Mouse (Mus musculus): Measurements from ENCODE around the gene Hoxc5. TPM values are rescaled to one million over a fixed set of nuclear protein-coding genes. Genes with fewer than 3 reads are reported as not detected.

Hoxc5 gene
- polyA plus RNA-seq, 1 experiment from 2014 or later: 17.5 TPM

DNA sequence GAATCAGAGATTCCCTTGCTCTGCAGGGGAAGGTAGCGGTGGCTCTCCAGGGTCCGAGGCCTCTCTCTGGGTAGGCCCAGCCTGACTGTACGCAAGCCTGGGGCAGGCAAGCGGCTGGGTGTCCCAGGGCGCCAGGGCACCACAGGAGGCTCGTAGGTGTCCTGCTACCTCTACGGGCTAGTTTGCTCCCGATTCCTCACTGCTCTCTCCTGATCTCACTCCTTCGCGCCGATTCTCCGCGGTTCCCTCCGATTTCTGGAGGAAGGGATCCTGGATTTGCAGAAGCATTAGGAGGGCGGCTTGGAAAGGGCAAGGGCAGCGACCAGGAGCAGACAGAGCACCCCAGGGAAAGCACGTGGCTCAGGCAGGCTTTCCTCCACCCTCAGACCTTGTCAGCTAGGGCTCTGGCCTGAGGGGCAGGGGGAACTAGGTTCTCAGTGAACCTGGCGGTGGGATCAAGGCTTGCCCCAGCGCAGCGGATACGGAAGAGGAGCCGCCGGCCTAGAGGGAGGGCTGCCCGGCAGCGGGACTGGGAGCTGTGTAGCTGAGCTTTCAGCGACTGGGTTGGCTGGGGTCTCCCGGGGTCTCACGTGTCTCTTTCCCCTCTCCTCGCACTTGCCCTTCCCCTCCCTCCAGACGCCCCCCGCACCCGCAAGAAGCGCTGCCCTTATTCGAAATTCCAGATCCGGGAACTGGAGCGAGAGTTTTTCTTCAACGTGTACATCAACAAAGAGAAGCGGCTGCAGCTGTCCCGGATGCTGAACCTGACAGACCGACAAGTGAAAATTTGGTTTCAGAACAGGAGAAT lies 11.2 kb upstream of the Hoxc5 start:
- Histone ChIP-seq H3K9me3 (replicated peaks; ENCODE audit: control insufficient read depth, low read length) (no peaks in the 10 kb centered on the region), H3K9ac (ENCODE audit: low read length) (no peak overlapping the region), H3K4me2 (ENCODE audit: low read depth, low read length) (no peak overlapping the region), H3K27ac (ENCODE audit: low read length) (no peak overlapping the region), H3K27me3 (ENCODE audit: control insufficient read depth, insufficient read depth, low read length) (peaks cover 93% of the 10 kb centered on the region), H3K4me3 (replicated peaks; ENCODE audit: low read length) (no peak overlapping the region), H3K4me1 (ENCODE audit: control insufficient read depth, insufficient read depth, low read length) (no peaks in the 10 kb centered on the region), H3K36me3 (ENCODE audit: control insufficient read depth, insufficient read depth, low read length) (no peaks in the 10 kb centered on the region)
- WGBS: 2% methylated on average over 40 of the region's 40 CpGs
- ATAC-seq (ENCODE audit: insufficient read depth, low FRiP score): no peak

DNA sequence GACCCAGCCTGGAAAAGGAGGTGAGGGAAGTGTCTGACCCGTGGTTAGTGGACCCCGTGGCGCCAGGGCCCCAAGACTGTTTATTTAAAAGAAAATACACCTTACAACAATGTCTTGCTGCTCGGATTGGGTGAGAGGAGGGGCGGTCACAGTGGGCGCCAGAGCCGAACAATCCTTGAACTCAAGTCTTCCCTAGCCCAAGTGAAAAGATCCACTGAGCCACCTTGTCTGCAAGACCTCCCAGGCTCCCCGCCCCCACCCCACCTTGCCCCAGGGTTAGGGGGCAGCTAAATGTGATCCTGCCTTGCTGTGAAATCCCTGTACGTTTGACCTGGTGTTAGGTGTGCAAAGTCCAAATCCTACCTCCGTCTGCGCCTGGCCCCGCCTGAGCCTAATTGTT lies 10.3 kb upstream of the Hoxc5 start:
- Histone ChIP-seq H3K9me3 (replicated peaks; ENCODE audit: control insufficient read depth, low read length) (no peaks in the 10 kb centered on the region), H3K36me3 (ENCODE audit: control insufficient read depth, insufficient read depth, low read length) (no peaks in the 10 kb centered on the region), H3K4me3 (replicated peaks; ENCODE audit: low read length) (no peak overlapping the region), H3K27me3 (ENCODE audit: control insufficient read depth, insufficient read depth, low read length) (peaks cover 94% of the 10 kb centered on the region), H3K9ac (ENCODE audit: low read length) (no peak overlapping the region), H3K4me2 (ENCODE audit: low read depth, low read length) (no peak overlapping the region), H3K27ac (ENCODE audit: low read length) (no peak overlapping the region), H3K4me1 (ENCODE audit: control insufficient read depth, insufficient read depth, low read length) (no peaks in the 10 kb centered on the region)
- under 1% methylated on average over 12 of the region's 12 CpGs for WGBS
- no peak for ATAC-seq (ENCODE audit: insufficient read depth, low FRiP score)

DNA sequence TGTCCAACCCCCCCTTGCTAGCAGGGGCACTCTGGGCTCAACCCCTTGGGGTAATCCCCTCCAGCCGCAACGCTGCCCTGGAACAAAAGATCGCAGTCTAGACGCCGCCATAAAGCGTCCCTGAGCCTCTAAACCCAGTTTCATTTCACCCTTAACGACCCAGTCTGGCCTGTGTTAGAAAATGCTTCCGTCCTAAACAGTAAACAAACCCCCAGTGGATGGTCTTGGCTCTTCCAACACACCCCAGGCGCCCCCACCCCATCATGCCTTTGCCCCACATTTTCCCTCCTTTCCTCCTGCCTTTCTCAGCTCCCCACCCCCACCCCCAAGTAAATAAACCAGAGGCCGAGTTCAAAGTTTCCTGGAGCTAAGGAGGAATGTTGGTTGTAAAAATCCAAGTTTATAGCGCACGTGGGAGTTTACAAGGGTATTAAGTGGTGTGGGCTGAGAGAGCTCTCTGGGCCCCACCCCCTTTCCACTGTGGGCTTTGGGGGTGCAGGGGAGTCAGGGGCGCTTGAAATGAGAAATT lies 7.5 kb upstream of the Hoxc5 start:
- no peak for ATAC-seq (ENCODE audit: insufficient read depth, low FRiP score)
- Histone ChIP-seq H3K9me3 (replicated peaks; ENCODE audit: control insufficient read depth, low read length) (no peaks in the 10 kb centered on the region), H3K4me2 (ENCODE audit: low read depth, low read length) (no peak overlapping the region), H3K4me1 (ENCODE audit: control insufficient read depth, insufficient read depth, low read length) (no peaks in the 10 kb centered on the region), H3K27ac (ENCODE audit: low read length) (no peak overlapping the region), H3K9ac (ENCODE audit: low read length) (no peak overlapping the region), H3K4me3 (replicated peaks; ENCODE audit: low read length) (no peak overlapping the region), H3K27me3 (ENCODE audit: control insufficient read depth, insufficient read depth, low read length) (peaks cover 91% of the 10 kb centered on the region), H3K36me3 (ENCODE audit: control insufficient read depth, insufficient read depth, low read length) (no peaks in the 10 kb centered on the region)
- WGBS: 1% methylated on average over 13 of the region's 13 CpGs

DNA sequence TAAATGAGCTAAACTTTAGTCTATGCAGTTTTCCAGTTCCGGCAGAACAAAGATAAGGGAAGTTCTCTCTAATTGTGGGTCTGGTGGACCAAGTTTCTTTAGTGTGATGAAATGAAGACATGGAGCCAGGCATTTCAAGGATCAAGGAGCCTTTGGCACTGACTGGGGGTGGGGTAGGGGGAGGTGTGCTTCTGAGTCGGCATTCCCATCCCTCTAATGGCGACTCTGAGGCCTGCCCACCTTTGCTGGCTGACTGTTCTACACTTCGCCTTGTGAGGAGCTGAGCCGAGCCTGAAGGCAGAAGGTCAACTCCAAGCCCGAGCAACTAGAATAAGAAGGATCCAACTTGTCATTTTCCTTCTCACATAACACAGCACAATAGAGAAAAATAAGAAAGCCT lies 5.5 kb upstream of the Hoxc5 start:
- no peak overlapping the region for H3K9ac ChIP-seq (ENCODE audit: low read length)

DNA sequence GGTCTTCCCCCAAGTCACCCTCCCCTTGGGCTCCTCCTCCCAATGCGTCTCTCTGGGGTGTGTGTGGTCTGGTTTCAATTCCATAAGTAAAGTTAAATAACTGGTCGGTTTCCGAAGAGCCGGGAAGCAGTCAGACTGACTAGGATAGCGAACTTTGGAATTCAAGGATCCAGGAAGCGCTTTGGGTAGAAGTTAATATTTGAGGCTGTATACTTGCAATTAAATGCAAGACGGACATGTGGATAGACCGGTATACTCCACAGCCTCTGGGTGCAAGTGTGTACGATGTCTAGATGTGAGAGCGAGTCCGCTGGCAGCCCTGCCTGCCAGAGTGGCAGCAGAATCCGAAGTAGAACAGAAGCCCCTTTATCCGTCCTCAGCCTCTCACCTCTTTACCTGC lies 4.8 kb upstream of the Hoxc5 start:
- Histone ChIP-seq H3K9ac (ENCODE audit: low read length) (no peak overlapping the region), H3K4me1 (ENCODE audit: control insufficient read depth, insufficient read depth, low read length) (no peaks in the 10 kb centered on the region), H3K36me3 (ENCODE audit: control insufficient read depth, insufficient read depth, low read length) (no peaks in the 10 kb centered on the region), H3K4me2 (ENCODE audit: low read depth, low read length) (no peak overlapping the region), H3K9me3 (replicated peaks; ENCODE audit: control insufficient read depth, low read length) (no peaks in the 10 kb centered on the region), H3K4me3 (replicated peaks; ENCODE audit: low read length) (no peak overlapping the region), H3K27me3 (ENCODE audit: control insufficient read depth, insufficient read depth, low read length) (peaks cover 91% of the 10 kb centered on the region), H3K27ac (ENCODE audit: low read length) (no peak overlapping the region)
- no peak for ATAC-seq (ENCODE audit: insufficient read depth, low FRiP score)
- 2% methylated on average over 13 of the region's 13 CpGs for WGBS

More for the DNA sequence above, 5.5 kb upstream of the Hoxc5 start:
- Histone ChIP-seq H3K27me3 (ENCODE audit: control insufficient read depth, insufficient read depth, low read length) (peaks cover 91% of the 10 kb centered on the region), H3K4me3 (replicated peaks; ENCODE audit: low read length) (no peak overlapping the region), H3K36me3 (ENCODE audit: control insufficient read depth, insufficient read depth, low read length) (no peaks in the 10 kb centered on the region), H3K9me3 (replicated peaks; ENCODE audit: control insufficient read depth, low read length) (no peaks in the 10 kb centered on the region), H3K27ac (ENCODE audit: low read length) (no peak overlapping the region), H3K4me2 (ENCODE audit: low read depth, low read length) (no peak overlapping the region), H3K4me1 (ENCODE audit: control insufficient read depth, insufficient read depth, low read length) (no peaks in the 10 kb centered on the region)
- ATAC-seq (ENCODE audit: insufficient read depth, low FRiP score): no peak
- 3% methylated on average over 6 of the region's 6 CpGs for WGBS

DNA sequence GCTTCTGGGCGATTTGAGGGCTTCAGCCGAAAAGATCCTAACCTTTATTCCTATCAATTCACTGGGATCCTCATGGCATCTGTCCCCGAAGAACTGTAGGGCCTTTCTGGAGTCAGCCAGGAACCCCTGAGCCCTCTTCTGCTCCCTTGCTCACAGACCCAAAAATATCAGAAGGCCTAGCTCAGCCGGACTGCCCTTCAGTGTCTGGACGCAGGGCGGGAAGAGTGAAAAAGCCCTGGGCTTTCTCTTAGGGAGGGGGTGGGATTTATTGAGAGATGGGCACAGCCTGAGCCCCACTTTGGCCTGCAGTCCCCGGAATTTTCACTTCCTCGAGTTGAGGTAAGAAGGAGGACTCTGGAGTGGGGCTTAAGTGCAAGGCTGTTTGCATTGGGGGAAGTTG lies 4.0 kb upstream of the Hoxc5 start:
- WGBS: 4% methylated on average over 8 of the region's 8 CpGs
- H3K4me2 ChIP-seq (ENCODE audit: low read depth, low read length): no peak overlapping the region

DNA sequence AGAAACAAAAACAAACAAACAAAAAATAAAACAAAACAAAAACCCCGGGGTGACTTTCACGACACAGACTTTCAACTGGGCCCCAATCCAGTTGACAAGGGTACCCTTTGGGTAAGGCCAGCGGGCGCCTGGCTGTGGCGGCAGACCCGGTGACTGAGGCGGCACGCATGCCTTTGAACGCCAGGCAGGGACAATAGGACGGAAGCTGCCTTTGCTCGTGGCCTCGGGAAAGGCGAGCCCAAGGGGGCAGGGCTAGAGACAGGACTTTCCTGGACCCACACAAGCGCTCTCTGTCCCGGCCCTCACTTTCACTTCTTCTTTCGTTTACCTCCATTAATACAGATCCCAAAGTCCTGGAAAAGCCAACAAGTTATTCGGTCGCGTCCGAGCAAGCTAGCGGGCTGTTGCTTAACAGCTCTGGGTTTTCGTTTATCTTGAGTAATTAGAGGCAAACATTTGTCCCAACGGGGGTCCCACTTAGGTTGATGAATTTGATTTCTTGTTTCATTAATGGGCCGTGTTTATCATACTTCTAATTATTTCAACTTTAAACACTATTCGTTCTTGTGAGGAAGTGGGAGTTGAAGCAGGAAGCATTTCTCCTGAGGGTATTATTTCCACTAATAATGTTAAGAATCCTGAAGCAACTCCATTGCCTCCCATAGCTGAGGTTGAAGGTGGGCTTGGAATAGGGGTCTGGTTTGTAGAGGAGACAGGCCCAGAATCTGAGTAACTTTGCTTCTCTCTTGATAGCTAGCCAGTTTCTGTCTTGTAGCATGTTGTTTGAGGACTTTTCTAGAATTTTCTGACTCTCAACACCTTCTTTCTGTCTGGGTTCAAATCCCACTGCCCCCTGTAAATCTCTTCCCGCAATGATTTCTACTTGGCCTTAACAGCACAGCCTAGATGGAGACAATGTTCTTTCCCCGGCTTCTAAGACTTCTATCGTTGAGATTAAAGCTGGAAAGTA lies 3.3 kb upstream of the Hoxc5 start:
- Histone ChIP-seq H3K4me2 (ENCODE audit: low read depth, low read length) (no peak overlapping the region), H3K9me3 (replicated peaks; ENCODE audit: control insufficient read depth, low read length) (no peaks in the 10 kb centered on the region), H3K9ac (ENCODE audit: low read length) (no peak overlapping the region), H3K27ac (ENCODE audit: low read length) (no peak overlapping the region), H3K36me3 (ENCODE audit: control insufficient read depth, insufficient read depth, low read length) (no peaks in the 10 kb centered on the region), H3K27me3 (ENCODE audit: control insufficient read depth, insufficient read depth, low read length) (peaks cover 90% of the 10 kb centered on the region), H3K4me3 (replicated peaks; ENCODE audit: low read length) (no peak overlapping the region), H3K4me1 (ENCODE audit: control insufficient read depth, insufficient read depth, low read length) (no peaks in the 10 kb centered on the region)
- WGBS: 3% methylated on average over 28 of the region's 28 CpGs
- ATAC-seq (ENCODE audit: insufficient read depth, low FRiP score): no peak

More for the DNA sequence above, 4.0 kb upstream of the Hoxc5 start:
- Histone ChIP-seq H3K36me3 (ENCODE audit: control insufficient read depth, insufficient read depth, low read length) (no peaks in the 10 kb centered on the region), H3K9ac (ENCODE audit: low read length) (no peak overlapping the region), H3K27me3 (ENCODE audit: control insufficient read depth, insufficient read depth, low read length) (peaks cover 89% of the 10 kb centered on the region), H3K27ac (ENCODE audit: low read length) (no peak overlapping the region), H3K9me3 (replicated peaks; ENCODE audit: control insufficient read depth, low read length) (no peaks in the 10 kb centered on the region), H3K4me1 (ENCODE audit: control insufficient read depth, insufficient read depth, low read length) (no peaks in the 10 kb centered on the region), H3K4me3 (replicated peaks; ENCODE audit: low read length) (no peak overlapping the region)
- no peak for ATAC-seq (ENCODE audit: insufficient read depth, low FRiP score)

DNA sequence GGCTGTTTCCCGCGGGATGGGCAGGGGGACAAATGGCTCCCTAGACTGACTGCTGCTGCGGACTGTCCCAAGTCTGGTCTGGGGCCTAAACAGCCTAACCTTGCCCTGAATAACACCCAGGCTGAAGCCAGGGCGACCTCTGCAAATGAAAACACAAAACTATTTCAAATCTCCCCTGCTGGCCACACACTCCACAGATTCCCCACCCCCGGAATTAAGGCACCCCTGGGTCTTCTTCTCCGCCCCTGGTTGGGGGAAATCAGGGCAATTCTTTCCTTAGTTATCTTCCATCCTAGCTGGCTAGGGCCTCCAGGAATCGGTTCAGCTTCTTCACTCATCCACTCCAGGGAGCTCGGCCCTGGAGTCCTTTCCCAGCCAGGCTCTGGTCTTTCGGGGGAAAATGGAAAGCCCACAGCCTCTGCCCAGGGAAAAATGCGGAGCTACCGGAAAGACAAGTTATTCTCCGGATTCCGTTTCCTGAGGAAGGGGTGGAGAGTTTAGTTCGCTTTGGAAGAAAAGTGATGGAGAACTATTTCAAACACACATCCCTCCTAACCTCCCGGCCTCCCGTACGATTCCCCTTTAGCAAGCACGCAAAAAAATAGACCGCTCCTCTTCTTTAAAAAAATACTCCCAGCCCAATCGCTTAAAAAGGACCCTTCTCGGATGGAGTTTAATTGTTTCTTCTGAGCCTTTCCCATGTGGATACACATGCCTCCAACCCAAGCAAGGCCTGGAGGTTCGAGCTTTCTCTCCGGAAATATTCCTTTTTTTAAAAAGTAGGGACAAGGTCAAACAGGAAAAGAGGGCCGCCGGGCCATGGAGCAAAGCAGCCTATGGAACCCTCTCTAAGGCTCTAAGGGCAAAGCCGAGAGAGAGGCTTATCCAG lies 2.0 kb upstream of the Hoxc5 start:
- no peak overlapping the region for H3K9ac ChIP-seq (ENCODE audit: low read length)
- H3K27ac ChIP-seq (ENCODE audit: low read length): no peak overlapping the region
- H3K4me1 ChIP-seq (ENCODE audit: control insufficient read depth, insufficient read depth, low read length): no peaks in the 10 kb centered on the region
- WGBS: 6% methylated on average over 26 of the region's 26 CpGs
- H3K4me3 ChIP-seq (replicated peaks; ENCODE audit: low read length): no peak overlapping the region
- ATAC-seq (ENCODE audit: insufficient read depth, low FRiP score): no peak
- H3K4me2 ChIP-seq (ENCODE audit: low read depth, low read length): no peak overlapping the region
- H3K9me3 ChIP-seq (replicated peaks; ENCODE audit: control insufficient read depth, low read length): no peaks in the 10 kb centered on the region
- H3K36me3 ChIP-seq (ENCODE audit: control insufficient read depth, insufficient read depth, low read length): no peaks in the 10 kb centered on the region
- H3K27me3 ChIP-seq (ENCODE audit: control insufficient read depth, insufficient read depth, low read length): peaks cover 93% of the 10 kb centered on the region

Data from stomach, embryonic 16.5 days (tissue).